Mouse (Mus musculus): ENCODE data around the gene Atxn10.

The Atxn10 gene

GRCm38 (mm10) chr15:85404739-85405138 is 68.7 kb downstream of the Atxn10 start:
- DNase-seq (ENCODE audit: low spot score), result no peak

DNA sequence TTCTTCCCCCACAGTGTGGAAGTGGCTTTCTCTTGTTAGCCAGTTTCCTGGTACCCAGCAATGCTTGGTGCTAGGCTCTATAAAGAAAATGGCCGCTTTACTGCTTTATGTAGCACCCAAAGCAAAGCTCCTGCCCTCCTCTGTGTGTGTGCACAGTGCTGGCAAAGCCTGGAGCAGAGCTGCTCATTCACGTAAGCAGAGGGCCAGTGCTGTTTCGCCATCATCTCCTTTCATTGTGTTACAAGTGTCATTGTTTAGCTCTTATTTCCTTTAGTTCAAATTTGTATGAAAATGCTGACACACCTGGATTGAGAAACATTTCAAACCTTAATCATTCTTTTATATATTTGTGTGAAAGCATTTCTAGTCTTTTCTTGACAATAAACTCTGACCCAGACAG is 69.5 kb downstream of the Atxn10 start:
- no peak for DNase-seq (ENCODE audit: low spot score)

- no peak for DNase-seq (ENCODE audit: low spot score)
These were observed 70.8 kb downstream of the Atxn10 start for GRCm38 (mm10) chr15:85406846-85407245.

DNA sequence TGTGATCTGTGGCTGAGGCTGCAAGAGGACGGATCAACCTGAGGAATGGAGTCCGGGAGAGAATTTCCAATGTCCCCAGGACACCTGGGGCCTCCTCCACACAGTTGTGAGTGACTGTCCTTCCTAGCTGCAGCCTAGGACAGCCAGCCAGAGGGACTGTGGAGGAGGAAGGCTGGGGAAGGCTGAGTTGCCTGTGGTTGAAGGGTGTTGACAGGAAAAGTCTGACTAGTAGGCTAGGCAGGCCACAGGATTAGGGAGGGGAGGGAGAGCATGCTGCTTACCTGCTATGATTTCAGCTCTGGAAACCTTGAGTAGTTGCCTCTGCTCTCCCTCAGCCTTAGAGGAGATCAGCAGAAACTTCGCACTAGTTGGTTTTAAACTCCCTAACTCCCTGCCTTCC is 71.3 kb downstream of the Atxn10 start:
- DNase-seq (ENCODE audit: low spot score), result no peak

- peak; percentile 35 for DNase-seq (ENCODE audit: low spot score)
These were observed 72.7 kb downstream of the Atxn10 start for GRCm38 (mm10) chr15:85408790-85409189.

- no peak for DNase-seq (ENCODE audit: low spot score)
These were observed 73.3 kb downstream of the Atxn10 start for GRCm38 (mm10) chr15:85409245-85409783.

GRCm38 (mm10) chr15:85409836-85410235 is 73.8 kb downstream of the Atxn10 start:
- DNase-seq (ENCODE audit: low spot score), result no peak

GRCm38 (mm10) chr15:85414620-85415019 is 78.6 kb downstream of the Atxn10 start:
- no peak for DNase-seq (ENCODE audit: low spot score)

GRCm38 (mm10) chr15:85420686-85421085 is 84.6 kb downstream of the Atxn10 start:
- no peak for DNase-seq (ENCODE audit: low spot score)

DNA sequence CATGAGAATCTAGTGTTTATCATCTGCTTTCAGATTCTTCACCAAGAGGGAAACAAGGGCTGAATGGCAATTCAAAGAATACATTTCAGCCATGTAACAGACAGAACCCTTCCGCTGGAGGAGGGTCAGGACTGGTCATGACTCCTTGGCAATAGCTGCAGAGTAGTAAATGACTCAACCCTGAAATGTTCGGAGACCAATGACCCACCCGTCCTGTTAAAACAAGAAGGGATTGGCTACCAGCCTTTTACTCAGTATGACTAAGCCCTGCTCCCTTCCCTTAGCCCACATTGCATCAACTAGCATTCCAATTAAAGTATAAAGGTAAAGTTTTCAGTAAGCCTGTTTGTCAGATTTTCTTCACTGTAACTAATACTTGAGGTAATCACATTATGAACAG is 88.2 kb downstream of the Atxn10 start:
- no peak for DNase-seq (ENCODE audit: low spot score)

DNA sequence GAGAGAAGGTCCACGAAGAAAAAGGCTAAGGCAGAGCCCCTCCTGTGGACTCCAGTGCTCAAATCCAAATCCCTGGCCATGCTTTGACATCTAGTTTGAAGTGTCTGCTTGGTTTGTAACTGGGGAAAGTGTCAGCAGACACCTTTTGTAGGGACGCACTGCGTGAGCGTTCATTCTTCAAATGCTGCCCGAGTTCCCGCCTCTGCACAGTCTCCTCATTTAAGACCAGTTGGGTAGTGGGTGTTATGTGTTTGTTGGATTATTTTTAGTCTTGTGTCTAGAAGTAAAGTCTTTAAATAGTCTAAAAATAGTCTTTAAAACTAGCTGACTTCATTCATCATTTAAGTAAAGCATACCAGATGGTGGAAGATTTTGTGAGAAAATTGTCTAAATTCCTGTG is 92.1 kb downstream of the Atxn10 start:
- peak; percentile 24 for DNase-seq (ENCODE audit: low spot score)

DNA sequence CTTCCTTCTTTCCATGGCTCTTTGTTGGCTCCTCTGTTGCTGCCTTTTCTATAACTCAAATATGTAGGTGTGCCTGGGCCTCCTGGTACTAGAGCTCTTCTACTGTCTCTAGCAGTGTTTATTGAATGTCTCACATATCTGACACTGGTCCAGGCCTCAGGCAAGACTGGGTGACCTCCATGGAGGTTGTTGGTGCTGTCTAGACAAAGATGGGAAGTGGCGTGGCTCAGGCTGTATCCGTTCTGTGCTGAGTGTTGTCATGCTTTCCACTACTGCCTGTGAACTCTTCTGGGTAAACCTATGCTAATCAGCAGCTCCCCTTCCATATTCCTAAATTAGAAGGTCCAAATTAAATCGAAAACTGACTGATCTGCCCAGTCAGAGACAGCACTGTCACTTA is 106.5 kb downstream of the Atxn10 start:
- DNase-seq (ENCODE audit: low spot score), result no peak

DNA sequence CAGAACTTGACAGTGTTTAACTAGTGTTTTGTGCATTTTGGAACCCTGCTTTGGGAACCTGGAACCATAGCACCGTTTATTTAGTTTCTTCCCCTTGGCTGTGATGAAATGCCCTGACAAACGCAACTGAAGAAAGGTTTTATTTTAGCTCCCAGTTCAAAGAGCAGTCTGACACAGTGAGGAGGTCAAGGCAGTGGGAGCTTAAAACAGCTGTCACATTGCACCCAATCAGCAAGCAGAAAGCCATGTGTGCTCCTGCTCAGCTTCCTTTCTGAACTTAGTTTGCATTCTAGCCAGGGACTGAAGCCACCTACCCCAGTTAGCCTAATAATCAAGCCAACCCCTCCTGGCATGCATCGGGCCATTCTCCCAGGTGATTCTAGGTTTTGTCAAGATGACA is 110.6 kb downstream of the Atxn10 start:
- DNase-seq (ENCODE audit: low spot score), result no peak

DNA sequence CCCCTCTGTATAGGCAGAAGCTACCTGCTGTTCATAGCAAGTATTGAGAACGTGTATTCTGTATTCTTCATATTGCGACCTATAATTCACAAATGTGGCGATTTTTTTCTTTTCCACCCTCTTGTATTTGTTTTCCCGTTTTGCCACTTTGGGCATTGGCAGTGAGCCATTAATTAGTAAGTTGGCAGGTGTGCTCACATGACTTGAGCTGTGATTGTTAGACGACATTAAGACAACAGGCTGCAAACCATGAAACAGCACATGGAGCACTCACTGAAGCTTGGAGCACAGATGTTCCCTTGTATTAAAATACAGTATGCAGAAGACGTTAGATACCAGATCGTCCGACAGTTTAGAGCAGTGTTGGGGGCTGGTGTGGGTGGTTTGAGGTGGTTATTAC is 120.8 kb downstream of the Atxn10 start:
- no peak for DNase-seq (ENCODE audit: low spot score)

DNA sequence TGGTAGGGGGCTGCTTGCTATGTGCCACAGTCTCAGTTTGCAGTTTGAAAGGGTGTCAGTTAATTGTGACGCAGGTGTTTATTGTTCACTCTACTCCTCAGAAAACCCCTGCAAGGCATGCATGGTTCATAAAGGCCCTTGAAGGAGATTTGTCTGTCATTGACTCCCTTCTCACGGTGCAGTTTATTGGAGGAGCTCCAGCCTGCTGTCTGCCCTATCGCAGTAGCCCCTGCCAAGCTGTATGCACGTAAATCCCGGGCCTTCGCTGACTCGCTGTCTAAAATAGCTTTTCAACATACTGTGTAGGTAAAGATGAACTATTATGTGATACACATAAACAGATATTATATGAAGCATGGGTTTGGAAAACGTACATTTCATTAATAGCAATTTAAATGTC is 121.8 kb downstream of the Atxn10 start:
- DNase-seq (ENCODE audit: low spot score), result no peak

GRCm38 (mm10) chr15:85458631-85459082 is 122.6 kb downstream of the Atxn10 start:
- no peak for DNase-seq (ENCODE audit: low spot score)

- no peak for DNase-seq (ENCODE audit: low spot score)
These were observed 125.5 kb downstream of the Atxn10 start for GRCm38 (mm10) chr15:85461541-85461940.

GRCm38 (mm10) chr15:85462138-85462537 is 126.1 kb downstream of the Atxn10 start:
- no peak for DNase-seq (ENCODE audit: low spot score)

GRCm38 (mm10) chr15:85463027-85463790 is 127.2 kb downstream of the Atxn10 start:
- DNase-seq (ENCODE audit: low spot score), result no peak

- DNase-seq (ENCODE audit: low spot score), result no peak
These were observed 128.1 kb downstream of the Atxn10 start for GRCm38 (mm10) chr15:85464190-85464589.

- DNase-seq (ENCODE audit: low spot score), result no peak
These were observed 128.9 kb downstream of the Atxn10 start for GRCm38 (mm10) chr15:85464823-85465565.

GRCm38 (mm10) chr15:85466456-85467067 is 130.5 kb downstream of the Atxn10 start:
- no peak for DNase-seq (ENCODE audit: low spot score)

DNA sequence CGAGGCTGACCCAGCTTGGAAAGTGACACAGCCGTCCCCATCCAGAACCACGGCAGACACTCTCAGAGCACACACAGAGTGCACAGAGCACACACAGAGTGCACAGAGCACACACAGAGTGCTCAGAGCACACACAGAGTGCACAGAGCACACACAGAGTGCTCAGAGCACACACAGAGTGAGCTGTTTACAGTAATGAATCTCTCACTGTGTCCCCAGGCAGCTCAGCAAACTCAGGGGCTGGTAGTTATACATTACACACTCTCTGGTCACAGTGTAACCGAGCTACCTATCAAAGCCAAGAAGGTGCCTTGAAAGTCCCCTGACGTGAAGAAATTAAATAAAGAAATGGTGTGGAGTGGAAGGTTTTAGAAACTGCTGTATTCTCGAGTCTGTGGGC is 133.4 kb downstream of the Atxn10 start:
- DNase-seq (ENCODE audit: low spot score), result no peak

Data from layer of hippocampus, adult 11-12 months (tissue).